26 mouse cellular contexts compared by ENCODE assay signal in the genomic region with DNA sequence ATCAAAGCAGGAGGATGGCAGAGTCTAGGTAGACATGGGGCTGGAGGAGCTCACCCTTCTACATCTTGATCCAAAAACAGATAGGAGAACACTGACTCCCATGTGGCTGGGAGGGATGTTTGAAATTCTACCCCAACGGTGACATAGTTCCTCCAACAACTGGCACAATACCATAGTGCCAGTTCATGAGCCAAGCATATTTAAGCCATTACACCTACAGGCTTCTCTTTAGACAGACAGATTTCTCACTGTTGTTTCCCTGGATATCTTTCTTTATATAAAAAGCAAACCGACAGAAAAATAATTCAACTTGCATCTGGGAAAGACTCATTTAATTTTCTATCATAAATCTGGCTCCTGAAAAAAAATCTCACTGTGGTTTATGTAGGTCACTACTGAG.
DNase-seq lines count a peak whose midpoint lies in the region; ATAC-seq and TF ChIP-seq lines count a peak whose summit lies in the region.
"Had no signal": no experiment of that assay in that cellular context is flagged by ENCODE, and none has a peak within 500 bp of the region (broad histone marks: within the 10 kb centered on the region; RNA-seq: fewer than 3 reads in every experiment).

No protein-coding gene starts in this region.

- no peaks in the 10 kb centered on the region; the same call in 1 of the 2 replicates for H3K4me1 ChIP-seq in liver, adult 2 months (ENCODE audit: control insufficient read depth, insufficient read depth, low read length)
- no peaks in the 10 kb centered on the region for H3K4me1 ChIP-seq in intestine, embryonic 15.5 days (replicated peaks)
- H3K4me1 ChIP-seq: embryonic facial prominence, embryonic 10.5 days; embryonic facial prominence, embryonic 12.5 days; forebrain, embryonic 13.5 days; forebrain, embryonic 15.5 days had no signal

- no peaks in the 10 kb centered on the region for H3K9me3 ChIP-seq in intestine, embryonic 15.5 days
- H3K9me3 ChIP-seq: embryonic facial prominence, embryonic 10.5 days; embryonic facial prominence, embryonic 12.5 days; forebrain, embryonic 13.5 days; forebrain, embryonic 15.5 days had no signal

- H3K79me2 ChIP-seq in liver, adult 2 months (ENCODE audit: control insufficient read depth, insufficient read depth, low read length): no peaks in the 10 kb centered on the region

- TF ChIP-seq POLR2A in liver, adult 2 months (IDR thresholded peaks at IDR 0.05; ENCODE audit: extremely low read depth, insufficient read depth, low read length): no peak

- no peak for DNase-seq in frontal cortex, postnatal 25 days (ENCODE audit: low spot score in 2 of 2)
- peak; percentile 20 for DNase-seq in liver, adult 2 months (ENCODE audit: extremely low read depth, low read depth, low spot score)
- no peak for DNase-seq in liver
- DNase-seq in brain, adult 2 months (ENCODE audit: low read depth, low spot score): peak; percentile 30
- DNase-seq: adrenal gland, adult 8-10 months; adrenal gland, postnatal 14 days; adrenal gland, postnatal 36 days; B cell, adult 2 months; cerebellum, adult 11 months; cerebellum, adult 18-20 months; cerebellum, adult 8-10 months; cerebellum, adult 9-11 months; cerebellum, postnatal 14 days; cerebellum, postnatal 36 days; forebrain, postnatal 0 days had no signal

- H3K4me3 ChIP-seq in liver, adult 2 months (ENCODE audit: insufficient read depth, low read depth, low read length): no peak overlapping the region
- H3K4me3 ChIP-seq in intestine, embryonic 15.5 days (replicated peaks): no peak overlapping the region
- H3K4me3 ChIP-seq: embryonic facial prominence, embryonic 10.5 days; embryonic facial prominence, embryonic 12.5 days; forebrain, embryonic 13.5 days; forebrain, embryonic 15.5 days had no signal

- no peak overlapping the region for H3K9ac ChIP-seq in liver, adult 2 months (ENCODE audit: low read depth, low read length)
- no peak overlapping the region for H3K9ac ChIP-seq in intestine, embryonic 15.5 days
- H3K9ac ChIP-seq: embryonic facial prominence, embryonic 12.5 days; forebrain, embryonic 13.5 days; forebrain, embryonic 15.5 days; forebrain, postnatal 0 days had no signal

- 64% methylated on average over 2 of the region's 2 CpGs for WGBS in liver, adult 2 months
- WGBS in intestine, embryonic 15.5 days: 92% methylated on average over 2 of the region's 2 CpGs

- no peak for TF ChIP-seq CTCF in liver, adult 2 months (IDR thresholded peaks at IDR 0.05; ENCODE audit: low read depth, low read length)

- peak; percentile 95 for ATAC-seq in frontal cortex, adult (ENCODE audit: low TSS enrichment)
- no peak for ATAC-seq in intestine, embryonic 15.5 days
- ATAC-seq: activated CD4-positive, CD25-positive, alpha-beta regulatory T cell, adult 4 months; CD4-positive, CD25-positive, alpha-beta regulatory T cell, adult 4 months; forebrain, embryonic 13.5 days; forebrain, embryonic 15.5 days; forebrain, postnatal 0 days; Patski had no signal

- H3K27ac ChIP-seq in liver, adult 2 months (replicated peaks; ENCODE audit: insufficient read depth, low read depth, low read length): no peak overlapping the region
- no peak overlapping the region for H3K27ac ChIP-seq in intestine, embryonic 15.5 days
- H3K27ac ChIP-seq: embryonic facial prominence, embryonic 10.5 days; embryonic facial prominence, embryonic 12.5 days; forebrain, embryonic 13.5 days; forebrain, embryonic 15.5 days had no signal

- H3K27me3 ChIP-seq in liver, adult 2 months (ENCODE audit: control insufficient read depth, insufficient read depth, low read length): no peaks in the 10 kb centered on the region
- no peaks in the 10 kb centered on the region for H3K27me3 ChIP-seq in intestine, embryonic 15.5 days (replicated peaks)
- H3K27me3 ChIP-seq: CH12.LX; embryonic facial prominence, embryonic 12.5 days; forebrain, embryonic 13.5 days; forebrain, embryonic 15.5 days; Patski had no signal

- no peak overlapping the region for H3K4me2 ChIP-seq in intestine, embryonic 15.5 days (replicated peaks)
- H3K4me2 ChIP-seq: embryonic facial prominence, embryonic 12.5 days; forebrain, embryonic 13.5 days; forebrain, embryonic 15.5 days had no signal

- no peaks in the 10 kb centered on the region for H3K36me3 ChIP-seq in liver, adult 2 months (ENCODE audit: control insufficient read depth, insufficient read depth, low read length)
- no peaks in the 10 kb centered on the region for H3K36me3 ChIP-seq in intestine, embryonic 15.5 days
- H3K36me3 ChIP-seq: embryonic facial prominence, embryonic 10.5 days; embryonic facial prominence, embryonic 12.5 days; forebrain, embryonic 15.5 days; G1E had no signal

Comparison
In these comparisons a context has a peak if more than half of its experiments do, and no peak if none do; other contexts are left out.
1. DNase-seq: peak in liver, adult 2 months (single experiment) and brain, adult 2 months (single experiment); none in frontal cortex, postnatal 25 days (0 of 2) and liver (single experiment).